Mouse (Mus musculus): Measurements from ENCODE around the gene Dthd1. TPM values are rescaled to one million over a fixed set of nuclear protein-coding genes. Genes with fewer than 3 reads are reported as not detected.

The Dthd1 gene
- polyA plus RNA-seq, 1 experiment: not detected

DNA sequence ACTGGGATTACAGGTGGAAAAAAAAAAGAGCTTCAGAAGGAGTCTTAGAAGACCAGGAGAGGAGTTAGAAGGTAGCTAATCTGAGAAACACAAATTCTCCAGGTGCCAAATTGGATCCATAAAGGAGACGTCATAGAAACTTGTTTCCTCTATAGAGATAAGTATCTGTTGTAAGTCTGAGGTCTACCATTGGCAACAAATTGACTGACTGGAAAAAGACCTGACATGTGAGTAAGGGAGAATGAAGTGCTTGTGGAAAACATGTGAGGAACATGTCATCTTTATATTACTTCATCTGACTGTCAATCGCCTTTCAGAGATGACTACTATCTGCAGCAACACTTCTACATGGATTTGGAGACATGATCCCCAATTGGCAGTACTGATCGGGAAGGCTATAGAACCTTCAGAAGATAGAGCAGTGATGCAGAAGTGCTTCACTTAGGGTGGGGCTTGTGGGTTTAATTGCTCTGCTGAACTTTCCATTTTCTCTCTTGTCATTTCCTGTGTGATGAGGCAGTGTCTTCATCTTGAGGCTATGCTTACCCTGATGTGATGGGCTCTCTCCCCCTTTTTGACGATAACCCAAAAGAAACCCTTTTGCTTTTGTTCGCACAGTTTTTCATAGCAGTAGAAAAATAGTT lies 22.6 kb upstream of the Dthd1 start:
- no peak for TF ChIP-seq GATA1 (IDR thresholded peaks at IDR 0.05; ENCODE audit: low read length)
- no peak for TF ChIP-seq TAL1 (IDR thresholded peaks at IDR 0.05; ENCODE audit: low read length)
- H3K9me3 ChIP-seq (ENCODE audit: control insufficient read depth, low read length): no peaks in the 10 kb centered on the region
- no peaks in the 10 kb centered on the region for H3K4me1 ChIP-seq (ENCODE audit: control insufficient read depth)
- no peaks in the 10 kb centered on the region for H3K27me3 ChIP-seq (ENCODE audit: control insufficient read depth)
- H3K4me3 ChIP-seq (replicated peaks): no peak overlapping the region
- no peaks in the 10 kb centered on the region for H3K36me3 ChIP-seq (ENCODE audit: control insufficient read depth)

DNA sequence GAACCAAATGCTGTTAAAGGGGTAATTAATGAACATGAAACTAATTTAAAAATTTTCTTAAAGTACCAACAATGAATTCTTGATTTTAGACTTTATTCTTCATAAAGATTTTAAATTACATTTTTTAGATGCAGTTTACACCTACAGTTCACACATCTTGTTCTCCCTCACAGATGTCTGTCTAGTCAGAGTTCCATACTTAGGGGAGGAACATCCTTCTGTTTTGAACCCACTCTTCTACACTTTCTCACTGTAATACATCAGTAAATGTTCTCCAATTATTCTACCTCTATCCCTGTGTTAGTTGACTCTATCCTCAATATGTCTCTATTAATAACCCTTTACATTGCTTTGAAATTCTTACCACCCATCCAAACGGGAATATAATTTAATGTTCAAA lies 20.8 kb upstream of the Dthd1 start:
- Histone ChIP-seq H3K36me3 (ENCODE audit: control insufficient read depth) (no peaks in the 10 kb centered on the region), H3K27me3 (ENCODE audit: control insufficient read depth) (no peaks in the 10 kb centered on the region), H3K9me3 (ENCODE audit: control insufficient read depth, low read length) (no peaks in the 10 kb centered on the region), H3K4me1 (ENCODE audit: control insufficient read depth) (no peaks in the 10 kb centered on the region), H3K4me3 (replicated peaks) (no peak overlapping the region)
- TF ChIP-seq TAL1 (IDR thresholded peaks at IDR 0.05; ENCODE audit: low read length) (no peak), GATA1 (IDR thresholded peaks at IDR 0.05; ENCODE audit: low read length) (no peak)

DNA sequence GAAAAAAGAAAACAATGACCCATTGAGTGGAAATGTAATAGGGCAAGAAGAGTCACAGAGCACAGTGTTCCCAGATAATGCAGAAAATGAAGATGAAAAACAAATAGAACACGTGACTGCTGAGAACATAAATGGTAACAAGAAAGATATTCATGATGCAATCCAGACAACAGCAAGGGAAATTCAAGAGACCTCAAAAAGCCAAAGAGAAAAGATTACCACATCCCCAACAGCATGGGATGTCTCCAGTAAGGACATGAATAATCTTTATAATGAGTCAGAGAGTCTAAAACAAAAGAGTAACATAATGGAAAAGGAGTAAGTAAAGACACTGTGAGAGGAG lies 420 bp downstream of the Dthd1 start:
- H3K4me1 ChIP-seq (ENCODE audit: control insufficient read depth): no peaks in the 10 kb centered on the region
- no peaks in the 10 kb centered on the region for H3K27me3 ChIP-seq (ENCODE audit: control insufficient read depth)
- H3K4me3 ChIP-seq (replicated peaks): no peak overlapping the region
- no peak for TF ChIP-seq TAL1 (IDR thresholded peaks at IDR 0.05; ENCODE audit: low read length)
- no peak for TF ChIP-seq GATA1 (IDR thresholded peaks at IDR 0.05; ENCODE audit: low read length)
- H3K36me3 ChIP-seq (ENCODE audit: control insufficient read depth): no peaks in the 10 kb centered on the region
- no peaks in the 10 kb centered on the region for H3K9me3 ChIP-seq (ENCODE audit: control insufficient read depth, low read length)

DNA sequence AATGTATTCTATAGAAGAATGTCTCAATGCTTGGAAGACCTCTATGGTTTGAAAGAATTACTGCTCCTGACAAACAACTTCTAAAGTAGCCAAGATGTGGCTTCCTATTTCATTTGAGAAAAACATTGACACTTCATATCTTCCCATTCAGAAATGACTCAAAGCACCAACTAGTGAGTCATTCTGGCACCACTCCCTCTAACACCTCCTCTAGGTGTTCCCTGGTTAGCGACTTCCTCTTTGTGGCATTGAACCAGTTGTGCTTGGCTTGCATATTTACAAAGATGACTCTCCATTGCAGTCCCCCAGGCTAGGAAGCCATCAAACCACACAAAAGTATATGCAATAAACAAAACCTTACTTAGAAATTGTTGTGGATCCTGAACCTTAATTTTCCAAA lies 2.1 kb downstream of the Dthd1 start:
- no peaks in the 10 kb centered on the region for H3K9me3 ChIP-seq (ENCODE audit: control insufficient read depth, low read length)
- no peaks in the 10 kb centered on the region for H3K36me3 ChIP-seq (ENCODE audit: control insufficient read depth)
- no peaks in the 10 kb centered on the region for H3K4me1 ChIP-seq (ENCODE audit: control insufficient read depth)
- no peak overlapping the region for H3K4me3 ChIP-seq (replicated peaks)
- no peak for TF ChIP-seq GATA1 (IDR thresholded peaks at IDR 0.05; ENCODE audit: low read length)
- no peak for TF ChIP-seq TAL1 (IDR thresholded peaks at IDR 0.05; ENCODE audit: low read length)
- no peaks in the 10 kb centered on the region for H3K27me3 ChIP-seq (ENCODE audit: control insufficient read depth)

DNA sequence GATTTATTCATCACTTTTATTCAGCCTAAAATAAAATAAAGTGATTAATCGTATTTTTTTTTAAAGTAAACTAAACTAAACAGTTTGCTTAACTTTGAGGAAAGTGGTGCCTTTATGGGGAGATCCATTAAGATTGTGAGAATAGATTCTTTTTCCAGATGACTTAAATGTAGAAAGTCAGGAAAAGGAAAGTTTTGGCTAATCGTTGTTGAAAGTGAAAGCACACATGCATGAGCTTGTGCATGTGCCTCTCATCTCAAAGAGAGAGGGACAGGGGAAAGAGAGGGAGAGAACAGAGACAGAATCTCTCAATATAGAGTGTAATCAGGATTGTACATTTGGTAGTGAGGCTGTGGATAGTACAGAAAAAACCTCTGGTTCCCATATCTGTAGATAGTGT lies 5.9 kb downstream of the Dthd1 start:
- Histone ChIP-seq H3K4me3 (replicated peaks) (no peak overlapping the region), H3K4me1 (ENCODE audit: control insufficient read depth) (no peaks in the 10 kb centered on the region), H3K36me3 (ENCODE audit: control insufficient read depth) (no peaks in the 10 kb centered on the region), H3K9me3 (ENCODE audit: control insufficient read depth, low read length) (no peaks in the 10 kb centered on the region), H3K27me3 (ENCODE audit: control insufficient read depth) (no peaks in the 10 kb centered on the region)
- TF ChIP-seq GATA1 (IDR thresholded peaks at IDR 0.05; ENCODE audit: low read length) (no peak), TAL1 (IDR thresholded peaks at IDR 0.05; ENCODE audit: low read length) (no peak)

DNA sequence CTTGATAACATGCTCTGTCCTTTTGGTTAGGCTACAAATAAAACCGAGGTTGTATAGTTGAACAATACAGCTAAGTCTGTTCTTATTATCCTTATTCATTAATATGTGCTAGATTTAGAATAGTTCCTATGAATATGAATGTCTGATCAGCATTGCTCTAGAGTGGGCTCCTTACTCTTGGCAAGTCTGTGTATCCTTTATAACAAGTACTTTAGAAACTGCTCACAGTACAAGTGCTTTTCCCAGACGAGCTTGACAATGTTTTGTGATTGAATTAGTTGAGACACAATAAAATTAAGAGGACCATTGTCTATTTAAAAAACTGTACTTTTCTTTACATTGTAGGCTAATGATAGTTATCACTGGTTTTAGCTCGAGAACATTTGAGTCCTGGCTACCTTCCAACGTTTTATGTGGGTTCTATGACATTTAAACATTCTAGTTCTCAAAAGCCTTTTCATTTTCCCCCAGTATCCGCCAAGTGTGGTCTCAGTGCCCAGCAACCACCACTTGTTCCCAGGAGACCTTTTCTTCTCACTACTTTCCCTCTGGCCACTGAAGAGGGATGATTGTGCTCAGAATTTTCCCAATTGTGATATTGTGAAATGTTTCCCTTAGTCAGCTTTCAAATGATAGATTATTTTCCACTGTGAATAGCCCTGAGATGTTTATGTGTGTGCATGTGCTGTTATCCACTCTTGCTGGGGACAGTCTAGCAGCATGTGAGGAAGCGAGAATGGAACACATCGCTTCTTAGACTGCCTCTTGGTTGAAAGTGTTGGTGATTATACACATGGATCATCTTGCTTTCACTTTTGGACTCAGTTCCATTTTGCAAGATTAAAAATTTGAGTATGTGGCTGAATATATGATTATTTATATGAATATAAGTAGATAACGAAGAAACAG lies 7.0 kb downstream of the Dthd1 start:
- H3K4me1 ChIP-seq (ENCODE audit: control insufficient read depth): no peaks in the 10 kb centered on the region
- H3K36me3 ChIP-seq (ENCODE audit: control insufficient read depth): no peaks in the 10 kb centered on the region
- H3K27me3 ChIP-seq (ENCODE audit: control insufficient read depth): no peaks in the 10 kb centered on the region
- TF ChIP-seq GATA1 (IDR thresholded peaks at IDR 0.05; ENCODE audit: low read length): no peak
- no peaks in the 10 kb centered on the region for H3K9me3 ChIP-seq (ENCODE audit: control insufficient read depth, low read length)
- no peak overlapping the region for H3K4me3 ChIP-seq (replicated peaks)

DNA sequence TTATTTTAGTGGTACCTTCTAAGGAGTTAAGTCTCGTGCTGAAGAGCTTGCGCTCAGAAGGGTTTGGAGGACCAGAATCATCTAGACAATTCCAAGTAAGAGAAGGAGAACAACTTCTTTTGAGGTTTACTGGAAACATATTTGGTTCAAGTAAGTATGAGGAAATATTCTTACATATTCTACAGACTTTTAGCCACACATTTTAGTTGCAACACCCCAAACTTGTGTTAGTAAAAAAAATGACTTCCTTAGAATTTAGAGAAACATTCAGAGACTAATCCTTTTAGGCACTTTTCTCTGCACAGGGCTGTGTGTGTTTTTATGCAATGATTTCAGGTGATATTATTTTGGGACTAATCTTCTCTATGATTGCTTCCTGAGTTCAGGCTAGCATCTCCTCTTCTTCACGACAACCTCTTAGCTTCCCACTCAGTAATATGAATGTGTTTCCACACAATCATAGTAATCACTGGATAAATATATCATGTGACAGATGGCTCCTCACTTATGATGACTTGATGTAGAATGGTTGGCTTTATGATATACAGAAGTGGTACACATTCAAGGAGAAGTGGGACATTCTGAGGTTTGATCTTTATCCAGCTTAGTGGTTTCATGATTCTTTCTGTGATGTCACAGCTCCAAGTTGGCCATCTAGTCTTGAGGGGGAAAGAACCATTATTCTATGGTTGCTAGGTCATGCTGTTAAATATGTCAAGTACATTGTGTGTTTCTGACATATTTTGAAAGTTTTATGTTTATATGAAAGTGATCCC lies 29.5 kb downstream of the Dthd1 start:
- Histone ChIP-seq H3K27me3 (ENCODE audit: control insufficient read depth) (no peaks in the 10 kb centered on the region), H3K36me3 (ENCODE audit: control insufficient read depth) (no peaks in the 10 kb centered on the region), H3K4me1 (ENCODE audit: control insufficient read depth) (no peaks in the 10 kb centered on the region), H3K4me3 (replicated peaks) (no peak overlapping the region), H3K9me3 (ENCODE audit: control insufficient read depth, low read length) (no peaks in the 10 kb centered on the region)
- TF ChIP-seq TAL1 (IDR thresholded peaks at IDR 0.05; ENCODE audit: low read length) (no peak), GATA1 (IDR thresholded peaks at IDR 0.05; ENCODE audit: low read length) (no peak)

DNA sequence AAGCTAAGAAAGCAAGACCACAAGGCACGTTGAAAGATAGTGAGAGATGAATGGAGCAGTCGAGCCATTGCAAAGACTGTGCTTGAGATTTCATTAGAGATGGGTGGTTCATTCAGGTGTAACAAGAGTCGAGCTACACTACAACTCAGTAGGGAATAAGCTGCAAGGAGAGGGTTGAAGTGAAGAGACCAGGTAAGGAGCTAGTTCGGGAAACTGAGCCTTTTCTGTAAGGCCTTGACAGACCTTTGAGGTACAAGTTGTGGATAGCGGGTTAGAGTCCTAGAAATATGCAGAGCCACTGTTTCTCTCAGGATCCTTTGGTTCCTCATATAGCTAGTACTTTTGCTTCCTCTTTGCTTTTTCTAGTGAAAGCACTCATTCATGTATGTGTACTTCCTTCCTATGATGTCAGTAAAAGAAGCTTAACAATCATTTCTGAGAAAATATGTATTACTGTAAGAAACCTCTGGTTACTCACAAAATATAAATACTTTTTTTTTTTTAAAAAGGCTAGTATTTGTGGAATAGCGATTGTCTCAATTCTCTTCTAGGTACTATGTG lies 33.0 kb downstream of the Dthd1 start:
- H3K4me3 ChIP-seq (replicated peaks): no peak overlapping the region
- TF ChIP-seq GATA1 (IDR thresholded peaks at IDR 0.05; ENCODE audit: low read length) (no peak), TAL1 (IDR thresholded peaks at IDR 0.05; ENCODE audit: low read length) (no peak)
- H3K9me3 ChIP-seq (ENCODE audit: control insufficient read depth, low read length): no peaks in the 10 kb centered on the region
- no peaks in the 10 kb centered on the region for H3K27me3 ChIP-seq (ENCODE audit: control insufficient read depth)
- no peaks in the 10 kb centered on the region for H3K4me1 ChIP-seq (ENCODE audit: control insufficient read depth)
- no peaks in the 10 kb centered on the region for H3K36me3 ChIP-seq (ENCODE audit: control insufficient read depth)

DNA sequence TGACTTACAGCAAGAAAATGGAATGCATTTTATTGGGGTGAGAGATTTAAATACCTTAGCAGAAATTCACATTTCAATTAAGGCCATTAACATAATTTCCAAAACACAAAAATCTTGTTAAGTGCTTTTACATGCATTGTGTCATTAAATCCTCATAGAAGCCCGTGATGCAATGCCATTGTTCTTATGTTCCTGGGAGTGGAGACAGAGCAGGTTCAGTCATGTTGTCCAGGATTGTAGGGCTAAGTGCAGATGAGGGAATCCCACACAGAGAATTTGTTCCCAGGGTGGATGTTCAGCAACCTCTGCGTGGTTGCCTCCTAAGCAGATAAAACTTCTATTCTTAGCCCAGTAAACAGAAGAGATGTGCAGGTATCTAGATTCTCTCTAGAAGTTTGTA lies 37.7 kb downstream of the Dthd1 start:
- H3K9me3 ChIP-seq (ENCODE audit: control insufficient read depth, low read length): no peaks in the 10 kb centered on the region
- H3K27me3 ChIP-seq (ENCODE audit: control insufficient read depth): no peaks in the 10 kb centered on the region
- no peak for TF ChIP-seq GATA1 (IDR thresholded peaks at IDR 0.05; ENCODE audit: low read length)
- no peak for TF ChIP-seq TAL1 (IDR thresholded peaks at IDR 0.05; ENCODE audit: low read length)
- H3K4me1 ChIP-seq (ENCODE audit: control insufficient read depth): no peaks in the 10 kb centered on the region
- no peak overlapping the region for H3K4me3 ChIP-seq (replicated peaks)
- no peaks in the 10 kb centered on the region for H3K36me3 ChIP-seq (ENCODE audit: control insufficient read depth)
